Mouse (Mus musculus): ENCODE data around the gene Snrpa1.

DNA sequence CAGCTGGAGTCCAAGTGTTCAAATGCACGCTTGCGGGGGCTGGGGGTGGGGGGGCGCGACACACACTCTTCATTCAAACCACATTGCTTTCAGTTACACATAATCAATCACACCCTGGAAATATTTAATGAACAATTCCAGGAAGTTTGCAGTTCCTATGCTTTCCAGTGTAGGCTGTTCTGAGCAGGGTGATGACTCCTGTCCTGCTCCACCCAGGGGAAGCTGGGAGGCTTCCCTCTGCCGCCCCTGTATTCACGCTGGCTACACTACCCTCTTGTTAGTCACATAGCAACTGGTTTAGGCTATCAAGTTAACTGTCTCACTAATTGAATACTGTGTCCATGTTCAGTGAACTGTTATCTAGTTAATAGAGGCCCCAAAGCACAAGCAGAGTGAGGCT lies 48.3 kb upstream of the Snrpa1 start:
- TF ChIP-seq CTCF (IDR thresholded peaks at IDR 0.05; ENCODE audit: extremely low read depth, insufficient read depth, insufficient read length, insufficient replicate concordance) = no peak
- no peak for TF ChIP-seq POLR2A (IDR thresholded peaks at IDR 0.05; ENCODE audit: low read depth, low read length)
